Mouse (Mus musculus): ENCODE measurements around the gene Clec5a. TPM values are rescaled to one million over a fixed set of nuclear protein-coding genes. Genes with fewer than 3 reads are reported as not detected.
"Not testable (repeated sequence)": the region's sequence is repeated elsewhere in the genome, so short reads cannot be mapped to it uniquely, and the experiment has no call there.

The Clec5a gene
- polyA plus RNA-seq (2011; ENCODE audit: insufficient read depth, insufficient read length, low replicate concordance, missing spikeins) = 7.8 and 29.5 TPM in 2 replicates

- WGBS = 14% methylated on average over 5 of the region's 5 CpGs
- TF ChIP-seq CTCF (IDR thresholded peaks at IDR 0.05; ENCODE audit: control insufficient read depth, insufficient read depth, low read length) (no peak), POLR2A (IDR thresholded peaks at IDR 0.05; ENCODE audit: borderline replicate concordance, control insufficient read depth, low read depth, low read length) (no peak)
- Histone ChIP-seq H3K4me1 (ENCODE audit: control insufficient read depth, insufficient read depth, low read length) (no peaks in the 10 kb centered on the region; the same call in 1 of the 2 replicates), H3K4me3 (replicated peaks; ENCODE audit: control insufficient read depth, low read depth, low read length) (peak within 1 kb of the TSS; percentile 66), H3K27ac (ENCODE audit: control insufficient read depth, insufficient read depth, low read depth, low read length, poor library complexity) (no peak within 1 kb of the TSS)
Observed at GRCm38 (mm10) chr6:40585645-40586044, at the start of gene Clec5a. Gene Clec5a, minus strand, starts transcription at chr6:40585821.

GRCm38 (mm10) chr6:40634640-40635071 is 49.0 kb upstream of the Clec5a start:
- no peak for TF ChIP-seq POLR2A (IDR thresholded peaks at IDR 0.05; ENCODE audit: borderline replicate concordance, control insufficient read depth, low read depth, low read length)
- TF ChIP-seq CTCF (IDR thresholded peaks at IDR 0.05; ENCODE audit: control insufficient read depth, insufficient read depth, low read length) = no peak
- H3K4me1 ChIP-seq (ENCODE audit: control insufficient read depth, insufficient read depth, low read length) = no peaks in the 10 kb centered on the region; the same call in 1 of the 2 replicates
- no peak overlapping the region for H3K4me3 ChIP-seq (replicated peaks; ENCODE audit: control insufficient read depth, low read depth, low read length)
- 72% methylated on average over 1 of the region's 1 CpGs for WGBS
- no peak overlapping the region for H3K27ac ChIP-seq (ENCODE audit: control insufficient read depth, insufficient read depth, low read depth, low read length, poor library complexity)

GRCm38 (mm10) chr6:40628406-40629000 is 42.9 kb upstream of the Clec5a start, which contains the start of gene Mgam:
Gene Mgam, plus strand, starts transcription at chr6:40628831.
- WGBS = 32% methylated on average over 8 of the region's 8 CpGs
- Histone ChIP-seq H3K4me3 (replicated peaks; ENCODE audit: control insufficient read depth, low read depth, low read length) (peak within 1 kb of the TSS; percentile 61), H3K27ac (ENCODE audit: control insufficient read depth, insufficient read depth, low read depth, low read length, poor library complexity) (peak within 1 kb of the TSS; percentile 51; the same call in 1 of the 2 replicates), H3K4me1 (ENCODE audit: control insufficient read depth, insufficient read depth, low read length) (no peaks in the 10 kb centered on the region; the same call in 1 of the 2 replicates)
- TF ChIP-seq POLR2A (IDR thresholded peaks at IDR 0.05; ENCODE audit: borderline replicate concordance, control insufficient read depth, low read depth, low read length) (no peak), CTCF (IDR thresholded peaks at IDR 0.05; ENCODE audit: control insufficient read depth, insufficient read depth, low read length) (no peak)

- TF ChIP-seq CTCF (IDR thresholded peaks at IDR 0.05; ENCODE audit: control insufficient read depth, insufficient read depth, low read length) = no peak
- Histone ChIP-seq H3K4me3 (replicated peaks; ENCODE audit: control insufficient read depth, low read depth, low read length) (no peak overlapping the region), H3K4me1 (ENCODE audit: control insufficient read depth, insufficient read depth, low read length) (no peaks in the 10 kb centered on the region; the same call in 1 of the 2 replicates), H3K27ac (ENCODE audit: control insufficient read depth, insufficient read depth, low read depth, low read length, poor library complexity) (no peak overlapping the region)
- WGBS = 74% methylated on average over 1 of the region's 1 CpGs
Observed at GRCm38 (mm10) chr6:40626111-40626510, 40.5 kb upstream of the Clec5a start.

GRCm38 (mm10) chr6:40617965-40618364 is 32.3 kb upstream of the Clec5a start:
- 8% methylated on average over 2 of the region's 2 CpGs for WGBS
- no peak overlapping the region for H3K4me3 ChIP-seq (replicated peaks; ENCODE audit: control insufficient read depth, low read depth, low read length)
- peak; percentile 55 for TF ChIP-seq CTCF (IDR thresholded peaks at IDR 0.05; ENCODE audit: control insufficient read depth, insufficient read depth, low read length)
- no peak for TF ChIP-seq POLR2A (IDR thresholded peaks at IDR 0.05; ENCODE audit: borderline replicate concordance, control insufficient read depth, low read depth, low read length)

GRCm38 (mm10) chr6:40613260-40613852 is 27.7 kb upstream of the Clec5a start, which contains the start of gene Tas2r138:
Gene Tas2r138, minus strand, starts transcription at chr6:40613310.
- Histone ChIP-seq H3K4me3 (replicated peaks; ENCODE audit: control insufficient read depth, low read depth, low read length) (no peak within 1 kb of the TSS), H3K27ac (ENCODE audit: control insufficient read depth, insufficient read depth, low read depth, low read length, poor library complexity) (no peak within 1 kb of the TSS), H3K4me1 (ENCODE audit: control insufficient read depth, insufficient read depth, low read length) (no peaks in the 10 kb centered on the region)
- WGBS = 76% methylated on average over 4 of the region's 4 CpGs
- TF ChIP-seq CTCF (IDR thresholded peaks at IDR 0.05; ENCODE audit: control insufficient read depth, insufficient read depth, low read length) = no peak
- TF ChIP-seq POLR2A (IDR thresholded peaks at IDR 0.05; ENCODE audit: borderline replicate concordance, control insufficient read depth, low read depth, low read length) = no peak

More at GRCm38 (mm10) chr6:40617965-40618364, 32.3 kb upstream of the Clec5a start:
- Histone ChIP-seq H3K4me1 (ENCODE audit: control insufficient read depth, insufficient read depth, low read length) (no peaks in the 10 kb centered on the region), H3K27ac (ENCODE audit: control insufficient read depth, insufficient read depth, low read depth, low read length, poor library complexity) (no peak overlapping the region)

GRCm38 (mm10) chr6:40610244-40610643 is 24.6 kb upstream of the Clec5a start:
- no peak overlapping the region for H3K4me3 ChIP-seq (replicated peaks; ENCODE audit: control insufficient read depth, low read depth, low read length)
- WGBS = 85% methylated on average over 8 of the region's 8 CpGs
- no peak overlapping the region for H3K27ac ChIP-seq (ENCODE audit: control insufficient read depth, insufficient read depth, low read depth, low read length, poor library complexity)
- no peak for TF ChIP-seq POLR2A (IDR thresholded peaks at IDR 0.05; ENCODE audit: borderline replicate concordance, control insufficient read depth, low read depth, low read length)
- TF ChIP-seq CTCF (IDR thresholded peaks at IDR 0.05; ENCODE audit: control insufficient read depth, insufficient read depth, low read length) = no peak
- no peaks in the 10 kb centered on the region for H3K4me1 ChIP-seq (ENCODE audit: control insufficient read depth, insufficient read depth, low read length)

GRCm38 (mm10) chr6:40607431-40607830 is 21.8 kb upstream of the Clec5a start:
- Histone ChIP-seq H3K27ac (ENCODE audit: control insufficient read depth, insufficient read depth, low read depth, low read length, poor library complexity) (no peak overlapping the region), H3K4me3 (replicated peaks; ENCODE audit: control insufficient read depth, low read depth, low read length) (no peak overlapping the region), H3K4me1 (ENCODE audit: control insufficient read depth, insufficient read depth, low read length) (no peaks in the 10 kb centered on the region)
- TF ChIP-seq CTCF (IDR thresholded peaks at IDR 0.05; ENCODE audit: control insufficient read depth, insufficient read depth, low read length) = no peak
- TF ChIP-seq POLR2A (IDR thresholded peaks at IDR 0.05; ENCODE audit: borderline replicate concordance, control insufficient read depth, low read depth, low read length) = no peak

- 64% methylated on average over 4 of the region's 4 CpGs for WGBS
- H3K4me1 ChIP-seq (ENCODE audit: control insufficient read depth, insufficient read depth, low read length); H3K27ac ChIP-seq (ENCODE audit: control insufficient read depth, insufficient read depth, low read depth, low read length, poor library complexity); H3K4me3 ChIP-seq (replicated peaks; ENCODE audit: control insufficient read depth, low read depth, low read length): not testable (repeated sequence)
Observed at GRCm38 (mm10) chr6:40598546-40598945, 12.9 kb upstream of the Clec5a start.
